ENCODE assay signal across 8 mouse cellular contexts in the genomic region with DNA sequence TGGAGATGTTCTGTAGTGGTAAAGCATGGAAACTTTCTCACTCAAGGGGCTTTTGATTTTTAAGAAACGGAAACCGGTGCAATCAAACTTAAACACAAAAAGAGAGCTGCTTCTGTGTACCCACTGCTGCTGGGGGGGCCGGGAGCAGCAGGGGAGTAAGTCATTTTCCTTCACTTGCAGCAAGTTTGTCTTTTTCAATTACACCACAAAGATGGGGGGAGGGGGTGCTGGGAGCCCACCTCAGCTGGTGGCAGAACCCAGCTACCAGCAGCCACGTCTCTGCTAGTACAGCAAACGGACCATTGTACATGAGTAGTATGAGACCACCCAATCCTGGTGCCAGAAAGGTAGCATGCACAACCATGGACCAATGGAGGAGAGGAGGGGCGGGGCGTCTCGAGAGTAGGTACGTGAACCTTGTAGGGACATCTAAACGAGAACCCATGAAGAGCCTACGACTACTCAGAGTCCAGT.
DNase-seq lines count a peak whose midpoint lies in the region; ATAC-seq lines count a peak whose summit lies in the region.
"Had no signal": no experiment of that assay in that cellular context is flagged by ENCODE, and none has a peak within 500 bp of the region (broad histone marks: within the 10 kb centered on the region; RNA-seq: fewer than 3 reads in every experiment).

No protein-coding gene starts in this region.

- peak overlapping the region; percentile 29 for H3K4me2 ChIP-seq in kidney, embryonic 16.5 days (replicated peaks; ENCODE audit: low read depth, low read length)
- H3K4me2 ChIP-seq in limb, embryonic 13.5 days (replicated peaks): peak overlapping the region; percentile 46

- H3K9ac ChIP-seq in kidney, embryonic 16.5 days (replicated peaks; ENCODE audit: low read length): no peak overlapping the region
- no peak overlapping the region for H3K9ac ChIP-seq in limb, embryonic 13.5 days

- H3K9me3 ChIP-seq in kidney, embryonic 16.5 days (ENCODE audit: low read length): no peaks in the 10 kb centered on the region
- no peaks in the 10 kb centered on the region for H3K9me3 ChIP-seq in limb, embryonic 13.5 days

- no peaks in the 10 kb centered on the region for H3K36me3 ChIP-seq in kidney, embryonic 16.5 days (ENCODE audit: insufficient read depth, low read length)
- no peaks in the 10 kb centered on the region for H3K36me3 ChIP-seq in limb, embryonic 13.5 days

- no peak for ATAC-seq in kidney, embryonic 16.5 days (ENCODE audit: low FRiP score, low TSS enrichment)
- ATAC-seq in limb, embryonic 13.5 days (ENCODE audit: low FRiP score, low read depth): no peak
- no peak for ATAC-seq in monocyte, adult 5-6 weeks (replicated peaks; ENCODE audit: insufficient number of reproducible peaks, low FRiP score, low TSS enrichment, poor library complexity, severe bottlenecking)

- 0 out of 2 replicates have a peak, but pooled peaks cover 2% of the 10 kb centered on the region for H3K27me3 ChIP-seq in kidney, embryonic 16.5 days (ENCODE audit: insufficient read depth, low read length)
- no peaks in the 10 kb centered on the region for H3K27me3 ChIP-seq in limb, embryonic 13.5 days

- H3K4me3 ChIP-seq in kidney, embryonic 16.5 days (ENCODE audit: low read length): no peak overlapping the region
- H3K4me3 ChIP-seq in limb, embryonic 13.5 days: no peak overlapping the region

- DNase-seq in kidney, adult 9 months: no peak
- peak; percentile 82 for DNase-seq in R1 (ENCODE audit: low read depth, low spot score)
- DNase-seq in thymus, adult 18-20 months: peak; percentile 61 to 77
- no peak for DNase-seq in layer of hippocampus, adult 8-10 months (ENCODE audit: low spot score in 2 of 2)

- 69% methylated on average over 11 of the region's 11 CpGs for WGBS in kidney, embryonic 16.5 days
- 59% methylated on average over 11 of the region's 11 CpGs for WGBS in limb, embryonic 13.5 days

- H3K27ac ChIP-seq in kidney, embryonic 16.5 days (ENCODE audit: low read length): no peak overlapping the region
- no peak overlapping the region for H3K27ac ChIP-seq in limb, embryonic 13.5 days
- H3K27ac ChIP-seq: kidney, postnatal 0 days had no signal

- H3K4me1 ChIP-seq in kidney, embryonic 16.5 days (ENCODE audit: insufficient read depth, low read length): no peaks in the 10 kb centered on the region
- H3K4me1 ChIP-seq in limb, embryonic 13.5 days: peaks cover 16% of the 10 kb centered on the region; the same call in 1 of the 2 replicates

Comparison
In these comparisons a context has a peak if more than half of its experiments do, and no peak if none do; other contexts are left out.
1. DNase-seq: peak in R1 (single experiment) and thymus, adult 18-20 months (2 of 2); none in kidney, adult 9 months (single experiment) and layer of hippocampus, adult 8-10 months (0 of 2).